Mouse (Mus musculus) hindbrain, embryonic 12.5 days (tissue): ENCODE results near the gene Pla2g4d. TPM values are rescaled to one million over a fixed set of nuclear protein-coding genes. Genes with fewer than 3 reads are reported as not detected.

Source experiments
- ATAC-seq: fragments of 200-750 bp; cut with Nextera tagmentation; 2 replicates; pipeline ENCODE4 v1.8.0; 2017; ENCODE audit warnings: moderate TSS enrichment; ENCODE audit not compliant: low FRiP score
- H3K27ac ChIP-seq: fragments of 300-500 bp; sonication (generic); 2 replicates; pipeline ENCODE4 v1.5.1; 2016; ENCODE audit warnings: mild to moderate bottlenecking
- H3K27me3 ChIP-seq: fragments of 300-500 bp; sonication (generic); 2 replicates; pipeline ENCODE4 v1.6.1; 2016; ENCODE audit warnings: mild to moderate bottlenecking
- H3K36me3 ChIP-seq: fragments of 300-500 bp; sonication (generic); 2 replicates; pipeline ENCODE4 v1.6.1; 2016; ENCODE audit warnings: mild to moderate bottlenecking
- H3K4me1 ChIP-seq: fragments of 300-500 bp; sonication (generic); 2 replicates; pipeline ENCODE4 v1.6.1; 2016
- H3K4me2 ChIP-seq: fragments of 300-500 bp; sonication (generic); replicated peaks from 2 replicates; pipeline ENCODE4 v1.6.1; 2016; ENCODE audit warnings: mild to moderate bottlenecking
- H3K4me3 ChIP-seq: fragments of 300-500 bp; sonication (generic); 2 replicates; pipeline ENCODE4 v1.5.1; 2016; ENCODE audit warnings: mild to moderate bottlenecking
- H3K9ac ChIP-seq: fragments of 300-500 bp; sonication (generic); 2 replicates; pipeline ENCODE4 v1.6.1; 2016; ENCODE audit warnings: mild to moderate bottlenecking, moderate library complexity
- H3K9me3 ChIP-seq: fragments of 300-500 bp; sonication (generic); replicated peaks from 2 replicates; pipeline ENCODE4 v1.6.1; 2016; ENCODE audit warnings: mild to moderate bottlenecking
- WGBS: fragments of 180-500 bp; shearing (Covaris S2); methylation state at CpG from one replicate; pipeline ENCODE4 v1.1.7; 2016; 5-methylcytosine and 5-hydroxymethylcytosine counted together
- polyA plus RNA-seq: library from polyadenylated mRNA; unstranded; fragments of >200 nt; fragmentation: Nextera tagmentation; extraction: Ambion mirVana; gene quantifications from 2 replicates; pipeline ENCODE4 v1.2.1, GENCODE M21; 2016

The Pla2g4d gene
- polyA plus RNA-seq, 1 experiment from 2014 or later = not detected

GRCm38 (mm10) chr2:120285639-120286038 is 3.4 kb downstream of the Pla2g4d start:
- ATAC-seq = no peak
- WGBS = 74% methylated on average over 4 of the region's 4 CpGs
- no peaks in the 10 kb centered on the region for H3K36me3 ChIP-seq

GRCm38 (mm10) chr2:120284705-120285104 is 4.3 kb downstream of the Pla2g4d start:
- Histone ChIP-seq H3K27me3 (no peaks in the 10 kb centered on the region), H3K4me3 (no peak overlapping the region), H3K27ac (no peak overlapping the region), H3K9me3 (no peaks in the 10 kb centered on the region), H3K9ac (no peak overlapping the region), H3K4me2 (no peak overlapping the region), H3K4me1 (no peaks in the 10 kb centered on the region; the same call in 1 of the 2 replicates), H3K36me3 (no peaks in the 10 kb centered on the region)
- no peak for ATAC-seq

More at GRCm38 (mm10) chr2:120285639-120286038, 3.4 kb downstream of the Pla2g4d start:
- no peak overlapping the region for H3K27ac ChIP-seq
- H3K27me3 ChIP-seq = no peaks in the 10 kb centered on the region
- H3K4me2 ChIP-seq = no peak overlapping the region
- no peak overlapping the region for H3K4me3 ChIP-seq
- no peaks in the 10 kb centered on the region; the same call in 1 of the 2 replicates for H3K4me1 ChIP-seq
- no peaks in the 10 kb centered on the region for H3K9me3 ChIP-seq
- H3K9ac ChIP-seq = no peak overlapping the region

- Histone ChIP-seq H3K27me3 (no peaks in the 10 kb centered on the region), H3K4me1 (no peaks in the 10 kb centered on the region; the same call in 1 of the 2 replicates), H3K4me2 (no peak overlapping the region), H3K27ac (no peak overlapping the region), H3K4me3 (no peak overlapping the region), H3K9me3 (no peaks in the 10 kb centered on the region), H3K36me3 (no peaks in the 10 kb centered on the region), H3K9ac (no peak overlapping the region)
- no peak for ATAC-seq
- 79% methylated on average over 5 of the region's 5 CpGs for WGBS
These were observed 4.9 kb downstream of the Pla2g4d start for GRCm38 (mm10) chr2:120284094-120284493.

GRCm38 (mm10) chr2:120283550-120283949 is 5.4 kb downstream of the Pla2g4d start:
- Histone ChIP-seq H3K9ac (no peak overlapping the region), H3K4me3 (no peak overlapping the region), H3K9me3 (no peaks in the 10 kb centered on the region), H3K27me3 (no peaks in the 10 kb centered on the region), H3K4me1 (no peaks in the 10 kb centered on the region; the same call in 1 of the 2 replicates), H3K4me2 (no peak overlapping the region), H3K27ac (no peak overlapping the region), H3K36me3 (no peaks in the 10 kb centered on the region)
- WGBS = 64% methylated on average over 6 of the region's 6 CpGs
- ATAC-seq = no peak

DNA sequence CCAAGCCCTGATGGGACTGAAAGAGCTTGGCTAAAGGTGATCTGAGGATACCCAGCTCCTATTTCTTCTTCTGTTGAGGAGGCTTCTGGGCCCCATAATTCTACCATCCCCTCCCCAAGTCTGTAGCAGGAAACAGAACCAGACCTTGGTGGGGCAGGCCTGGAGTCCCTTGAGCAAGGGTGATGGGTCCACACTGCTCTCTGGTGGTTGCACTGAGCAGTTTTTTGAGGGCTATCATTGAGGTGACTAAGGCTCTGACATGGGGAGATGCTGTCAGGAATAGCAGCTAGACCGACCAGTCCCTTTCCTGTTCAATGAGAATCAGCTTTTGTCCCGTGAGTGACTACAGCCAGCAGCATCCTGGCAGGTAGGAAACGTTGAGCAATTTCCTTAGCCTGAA is 7.8 kb downstream of the Pla2g4d start:
- no peaks in the 10 kb centered on the region for H3K9me3 ChIP-seq
- ATAC-seq = no peak
- H3K27me3 ChIP-seq = no peaks in the 10 kb centered on the region
- 57% methylated on average over 3 of the region's 3 CpGs for WGBS
- no peak overlapping the region for H3K9ac ChIP-seq
- H3K4me2 ChIP-seq = no peak overlapping the region
- H3K4me3 ChIP-seq = no peak overlapping the region
- no peak overlapping the region for H3K27ac ChIP-seq
- no peaks in the 10 kb centered on the region; the same call in 1 of the 2 replicates for H3K4me1 ChIP-seq
- no peaks in the 10 kb centered on the region for H3K36me3 ChIP-seq

- WGBS = 18% methylated on average over 8 of the region's 8 CpGs
- no peak for ATAC-seq
- no peaks in the 10 kb centered on the region for H3K4me1 ChIP-seq
These were observed 9.0 kb downstream of the Pla2g4d start for GRCm38 (mm10) chr2:120279961-120280360.

DNA sequence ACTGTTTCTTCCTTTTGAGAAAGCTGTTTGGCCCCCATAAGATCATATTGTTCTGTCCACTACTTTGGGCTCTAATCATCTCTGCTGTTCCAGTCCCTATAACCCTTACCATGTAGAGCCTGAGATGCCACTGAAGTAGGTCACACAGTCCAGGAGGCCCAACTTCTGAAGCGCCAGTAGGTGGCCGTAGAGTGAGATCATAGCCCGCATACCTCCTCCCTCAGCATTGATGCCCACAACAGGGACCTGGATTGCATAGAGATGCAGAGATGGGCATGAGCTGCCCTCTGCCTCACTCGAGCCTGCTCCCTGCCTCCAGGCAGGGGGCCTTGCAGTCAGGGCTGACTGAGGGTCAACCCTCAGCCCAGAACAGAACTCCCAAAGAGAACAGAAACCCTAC is 12.0 kb downstream of the Pla2g4d start:
- ATAC-seq = no peak
- Histone ChIP-seq H3K4me1 (no peaks in the 10 kb centered on the region), H3K9me3 (no peaks in the 10 kb centered on the region), H3K4me3 (no peak overlapping the region), H3K9ac (no peak overlapping the region), H3K27me3 (0 out of 2 replicates have a peak, but pooled peaks cover 2% of the 10 kb centered on the region), H3K4me2 (no peak overlapping the region), H3K27ac (no peak overlapping the region), H3K36me3 (no peaks in the 10 kb centered on the region)
- 75% methylated on average over 4 of the region's 4 CpGs for whole genome bisulfite sequencing

More at GRCm38 (mm10) chr2:120279961-120280360, 9.0 kb downstream of the Pla2g4d start:
- Histone ChIP-seq H3K9ac (no peak overlapping the region), H3K27ac (no peak overlapping the region), H3K36me3 (no peaks in the 10 kb centered on the region), H3K4me2 (no peak overlapping the region), H3K9me3 (no peaks in the 10 kb centered on the region), H3K4me3 (no peak overlapping the region), H3K27me3 (0 out of 2 replicates have a peak, but pooled peaks cover 2% of the 10 kb centered on the region)

DNA sequence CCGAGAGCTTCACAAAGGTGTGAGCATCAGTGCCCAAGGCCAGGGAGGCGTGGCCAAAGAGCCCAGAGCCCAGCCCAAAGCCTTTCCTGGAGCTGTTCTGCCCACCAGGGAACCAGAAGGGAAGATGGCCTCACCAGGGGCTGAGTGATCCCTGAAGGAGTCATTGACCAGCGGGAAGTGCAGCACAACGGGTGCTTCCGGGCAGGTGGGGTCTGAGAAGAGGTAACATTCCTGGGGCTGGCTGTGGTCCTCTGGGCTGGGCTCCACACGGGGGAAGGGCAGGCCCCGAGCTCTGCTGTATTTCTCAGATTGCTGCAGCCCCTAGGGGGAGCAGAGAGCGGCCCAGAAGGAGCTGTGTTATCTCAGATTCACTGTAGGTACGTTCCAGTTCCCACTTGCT is 20.4 kb downstream of the Pla2g4d start:
- no peak overlapping the region for H3K4me3 ChIP-seq
- H3K9me3 ChIP-seq = no peaks in the 10 kb centered on the region
- no peaks in the 10 kb centered on the region for H3K36me3 ChIP-seq
- no peak overlapping the region for H3K9ac ChIP-seq
- no peak for ATAC-seq
- no peak overlapping the region for H3K27ac ChIP-seq
- peaks cover 7% of the 10 kb centered on the region; the same call in 1 of the 2 replicates for H3K27me3 ChIP-seq
- H3K4me1 ChIP-seq = peaks cover 10% of the 10 kb centered on the region
- peak overlapping the region; percentile 34; the same call in 1 of the 2 replicates for H3K4me2 ChIP-seq
- 8% methylated on average over 9 of the region's 9 CpGs for WGBS

- no peak overlapping the region for H3K9ac ChIP-seq
- H3K27me3 ChIP-seq = peaks cover 7% of the 10 kb centered on the region; the same call in 1 of the 2 replicates
- H3K4me3 ChIP-seq = no peak overlapping the region
- no peak for ATAC-seq
- 69% methylated on average over 6 of the region's 6 CpGs for WGBS
- no peaks in the 10 kb centered on the region for H3K36me3 ChIP-seq
- H3K9me3 ChIP-seq = no peaks in the 10 kb centered on the region
- no peak overlapping the region for H3K4me2 ChIP-seq
- peaks cover 10% of the 10 kb centered on the region for H3K4me1 ChIP-seq
- no peak overlapping the region for H3K27ac ChIP-seq
These were observed 23.5 kb downstream of the Pla2g4d start for GRCm38 (mm10) chr2:120265523-120265922.

GRCm38 (mm10) chr2:120264858-120265257 is 24.1 kb downstream of the Pla2g4d start:
- Histone ChIP-seq H3K36me3 (no peaks in the 10 kb centered on the region), H3K27me3 (peaks cover 7% of the 10 kb centered on the region; the same call in 1 of the 2 replicates), H3K27ac (no peak overlapping the region), H3K4me3 (no peak overlapping the region), H3K9me3 (no peaks in the 10 kb centered on the region), H3K4me1 (peaks cover 10% of the 10 kb centered on the region), H3K4me2 (no peak overlapping the region), H3K9ac (no peak overlapping the region)
- no peak for ATAC-seq
- 57% methylated on average over 10 of the region's 10 CpGs for WGBS

DNA sequence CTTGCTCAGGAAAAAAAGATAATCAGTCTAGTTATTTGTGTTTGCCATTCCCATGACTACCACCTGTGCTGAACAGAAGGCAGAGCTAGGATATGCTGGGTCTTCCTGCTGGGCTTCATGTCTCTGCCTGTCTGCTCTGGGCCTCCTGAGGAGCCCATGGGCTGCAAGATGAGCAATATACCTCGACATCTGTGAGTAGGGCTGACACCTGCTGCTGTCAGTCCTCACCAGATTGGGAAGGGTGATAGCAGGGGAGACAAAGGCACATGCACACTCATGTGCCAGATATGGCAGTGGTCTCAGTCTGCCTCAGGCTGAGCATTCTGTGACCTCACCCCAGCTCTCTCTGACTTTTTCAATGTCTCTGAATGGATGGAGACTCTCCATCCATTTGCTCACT is 26.1 kb downstream of the Pla2g4d start:
- WGBS = 39% methylated on average over 1 of the region's 1 CpGs
- ATAC-seq = no peak

GRCm38 (mm10) chr2:120261346-120261745 is 27.7 kb downstream of the Pla2g4d start:
- H3K27me3 ChIP-seq = no peaks in the 10 kb centered on the region
- no peaks in the 10 kb centered on the region for H3K36me3 ChIP-seq
- no peak overlapping the region for H3K4me2 ChIP-seq
- no peak overlapping the region for H3K9ac ChIP-seq
- no peak for ATAC-seq
- WGBS = 77% methylated on average over 3 of the region's 3 CpGs
- no peaks in the 10 kb centered on the region for H3K9me3 ChIP-seq
- H3K4me3 ChIP-seq = no peak overlapping the region
- H3K27ac ChIP-seq = no peak overlapping the region
- peaks cover 3% of the 10 kb centered on the region; the same call in 1 of the 2 replicates for H3K4me1 ChIP-seq

More for the DNA sequence above, 26.1 kb downstream of the Pla2g4d start:
- Histone ChIP-seq H3K9me3 (no peaks in the 10 kb centered on the region), H3K27me3 (no peaks in the 10 kb centered on the region), H3K9ac (no peak overlapping the region), H3K4me2 (no peak overlapping the region), H3K36me3 (no peaks in the 10 kb centered on the region), H3K4me1 (peaks cover 3% of the 10 kb centered on the region; the same call in 1 of the 2 replicates), H3K27ac (no peak overlapping the region), H3K4me3 (no peak overlapping the region)

- no peak for ATAC-seq
- H3K9ac ChIP-seq = no peak overlapping the region
- H3K27ac ChIP-seq = no peak overlapping the region
- H3K9me3 ChIP-seq = no peaks in the 10 kb centered on the region
- H3K4me2 ChIP-seq = no peak overlapping the region
- H3K36me3 ChIP-seq = no peaks in the 10 kb centered on the region
- no peak overlapping the region for H3K4me3 ChIP-seq
- H3K4me1 ChIP-seq = no peaks in the 10 kb centered on the region
- no peaks in the 10 kb centered on the region for H3K27me3 ChIP-seq
These were observed 32.7 kb downstream of the Pla2g4d start for GRCm38 (mm10) chr2:120256259-120256658.
